Mouse (Mus musculus) telencephalon, adult 2 months (tissue): ENCODE measurements at regions not wholly inside any gene's neighbourhood (a gene's known extent, or its start where the extent isn't known, plus 50 kb on each side); places are given as distances from the start of the nearest gene placed in this dataset.

Experiments used
- DNase-seq: peaks from one replicate; pipeline ENCODE4 v3.0.0-alpha.2; 2011; ENCODE audit warnings: low read depth, low spot score

DNA sequence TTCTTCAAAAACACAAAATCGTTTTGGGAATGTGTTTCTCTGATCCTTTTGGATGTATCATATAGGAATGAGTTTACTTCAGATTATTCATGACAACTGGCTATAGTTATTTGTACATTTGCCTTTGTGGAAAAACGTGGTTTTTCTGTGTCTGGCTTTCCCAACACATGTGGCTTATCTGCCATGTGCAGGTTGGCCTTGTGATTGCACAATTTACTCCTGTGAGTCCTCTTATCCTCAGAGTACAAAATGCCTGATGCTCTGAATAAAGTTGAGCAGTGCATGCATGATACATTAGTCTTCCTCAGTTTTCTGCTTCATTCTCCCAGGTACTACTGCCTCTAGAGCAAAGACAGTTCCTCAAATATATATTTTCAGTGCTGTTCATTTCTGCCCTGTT is 881.6 kb downstream of the Lrfn5 start:
- no peak for DNase-seq

DNA sequence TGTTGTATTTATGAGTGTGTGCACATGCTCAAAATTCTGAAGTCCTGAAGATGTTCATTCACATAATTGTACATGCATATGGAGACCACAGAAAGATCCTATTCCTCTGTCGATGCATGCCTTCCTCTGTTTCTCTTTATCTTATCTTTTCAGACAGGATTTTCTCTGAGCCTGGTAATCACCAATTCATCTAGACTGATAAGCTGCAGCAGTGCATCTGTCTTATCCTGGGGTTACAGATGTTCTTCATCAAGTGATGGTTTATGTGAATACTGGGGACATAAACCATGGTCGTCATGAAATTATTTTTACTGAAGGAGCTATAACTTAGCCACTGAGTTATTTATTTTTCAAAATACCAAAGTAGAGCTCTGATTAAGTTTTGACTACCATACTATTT is 905.7 kb downstream of the Lrfn5 start:
- no peak for DNase-seq

DNA sequence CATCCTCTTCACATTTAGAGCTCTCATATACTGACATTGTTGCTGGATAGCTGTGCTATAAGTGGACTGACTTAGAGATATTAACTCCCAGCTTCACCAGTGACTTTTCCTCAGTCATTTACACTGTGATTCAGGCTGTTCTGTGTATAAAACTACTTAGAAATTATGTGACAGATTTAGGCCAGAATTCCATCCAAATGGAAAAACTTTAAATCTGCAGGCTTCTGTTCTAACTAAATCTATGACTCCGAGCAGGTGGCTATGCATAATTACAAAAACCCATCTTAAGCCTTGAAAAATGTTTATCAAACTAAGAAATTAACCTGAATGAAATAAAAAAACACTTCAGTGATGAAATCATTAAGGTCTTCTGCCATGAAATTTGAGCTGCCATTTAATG is 927.7 kb downstream of the Lrfn5 start:
- peak; percentile 22 for DNase-seq

DNA sequence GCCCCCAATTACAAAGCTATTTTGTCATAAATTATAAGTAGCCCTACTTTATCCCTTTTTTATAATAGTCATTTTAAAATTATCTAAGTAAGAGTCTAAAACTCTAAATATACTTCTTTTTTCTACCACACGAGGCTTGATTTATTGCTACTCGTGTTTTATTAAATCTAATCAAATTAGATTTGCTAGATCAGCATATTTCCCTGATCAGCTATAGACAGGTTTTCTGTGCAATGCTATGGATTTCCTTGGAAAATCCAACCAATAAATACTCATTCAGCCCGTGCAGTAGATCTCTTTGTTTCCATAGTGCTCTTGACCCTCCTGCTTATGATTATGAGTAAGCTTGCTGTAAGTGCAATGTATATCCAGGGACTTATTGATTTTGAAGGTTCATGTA is 960.4 kb downstream of the Lrfn5 start:
- no peak for DNase-seq

DNA sequence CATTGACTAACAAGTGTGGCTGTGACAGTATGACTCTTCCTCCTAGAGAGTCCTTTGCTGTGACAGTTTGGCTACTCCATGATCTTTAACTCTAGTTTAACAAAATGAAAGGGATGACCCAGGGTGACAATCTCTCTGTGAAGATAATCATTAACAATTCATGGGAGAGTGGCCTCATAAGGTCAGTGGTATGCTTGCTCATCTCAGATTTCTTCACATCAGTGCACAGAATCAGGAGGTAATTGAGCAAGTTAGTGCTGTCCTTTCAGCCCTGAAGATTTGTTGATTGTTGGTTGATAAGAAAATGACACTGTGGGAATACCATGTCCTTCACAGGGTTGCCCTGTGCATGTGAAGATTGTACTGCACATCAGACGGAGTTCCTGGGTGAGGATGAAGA is 1005.6 kb downstream of the Lrfn5 start:
- no peak for DNase-seq

DNA sequence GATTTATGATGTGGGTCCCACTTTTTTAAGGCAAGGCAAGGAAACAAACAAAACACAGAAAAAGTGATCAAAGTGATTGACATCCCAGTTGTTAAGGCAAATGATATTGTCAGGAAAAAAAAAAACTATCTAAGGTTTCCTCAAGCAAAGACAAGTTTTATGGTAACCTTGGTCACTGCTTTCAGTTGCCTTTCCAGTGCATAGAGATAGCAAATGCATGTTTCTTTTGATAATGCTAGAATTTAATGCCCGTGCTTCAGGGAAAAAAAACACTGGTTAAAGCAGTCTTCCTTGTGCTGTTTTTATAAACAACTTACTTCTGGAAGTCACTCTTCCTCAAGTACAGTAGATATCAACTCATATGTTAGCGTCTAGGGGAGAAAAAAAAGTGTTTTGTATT is 1029.4 kb downstream of the Lrfn5 start:
- DNase-seq = no peak

DNA sequence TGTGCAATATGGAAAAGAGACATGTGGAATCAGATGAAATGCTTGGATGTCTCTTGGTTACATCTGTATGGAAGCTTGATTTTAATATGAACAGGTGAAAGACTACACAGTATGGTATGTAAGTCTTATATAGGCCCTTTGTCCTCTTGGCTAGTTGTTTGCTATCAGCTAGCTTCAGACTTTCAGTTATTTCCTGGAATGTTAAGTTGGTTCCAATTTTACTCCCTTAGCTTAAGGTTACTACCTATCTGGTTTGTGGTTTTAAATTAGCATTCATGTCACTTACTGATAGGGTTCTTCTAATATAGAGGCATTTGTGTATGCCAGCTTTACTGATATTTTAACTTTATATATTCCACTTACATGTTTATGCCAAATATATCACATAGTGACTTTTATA is 1031.7 kb downstream of the Lrfn5 start:
- no peak for DNase-seq

DNA sequence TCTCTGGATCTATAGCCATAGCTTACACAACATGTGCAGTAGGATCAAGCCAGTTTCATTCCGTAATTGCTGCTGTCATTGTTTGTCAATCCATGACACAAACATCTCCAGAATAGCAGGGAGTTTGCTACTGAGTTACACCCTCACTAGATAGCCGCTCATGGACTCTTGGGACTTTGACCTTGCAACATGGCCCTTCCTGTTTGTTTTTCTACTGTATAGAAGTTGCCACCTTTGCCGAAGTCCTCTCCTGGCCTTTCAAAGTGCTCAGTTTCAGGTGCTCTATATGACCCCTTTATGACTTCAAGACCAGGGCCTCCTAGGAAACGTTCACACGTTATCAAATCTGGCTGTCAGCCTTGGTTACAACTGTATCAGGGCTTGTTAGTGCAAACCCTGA is 1040.8 kb downstream of the Lrfn5 start:
- no peak for DNase-seq
